Mouse (Mus musculus) erythroblast, adult 5-6 weeks (primary cell): ENCODE data around the gene Esyt3. TPM values are rescaled to one million over a fixed set of nuclear protein-coding genes. Genes with fewer than 3 reads are reported as not detected.

Experiments used
- ATAC-seq: replicated peaks from 2 replicates; pipeline ENCODE4 v1.8.0; 2016; ENCODE audit warnings: moderate number of reproducible peaks, mild to moderate bottlenecking, moderate TSS enrichment, inconsistent platforms; ENCODE audit not compliant: poor library complexity, low FRiP score, severe bottlenecking
- total RNA-seq, 2 experiments: library from RNA; stranded (forward) in 1 of 2; stranded (reverse) in 1 of 2; fragments of 150-400 nt in 1 of 2; fragments of 200-764, 138-1000 nt in 1 of 2; gene quantifications; 2 replicates each; pipeline versions ENCODE4 v1.2.3 to v1.2.4; 2015 to 2017; ENCODE audit warnings: low replicate concordance in 2 of 2

The Esyt3 gene
- total RNA-seq, 2 experiments from 2014 or later, result not detected

- ATAC-seq, result no peak
These were observed 816 bp downstream of the Esyt3 start for GRCm38 (mm10) chr9:99357561-99357920.

GRCm38 (mm10) chr9:99355971-99356370, 2.4 kb downstream of the Esyt3 start:
- ATAC-seq, result no peak

GRCm38 (mm10) chr9:99354796-99355195, 3.6 kb downstream of the Esyt3 start:
- ATAC-seq, result no peak

- ATAC-seq, result no peak
These were observed 5.0 kb downstream of the Esyt3 start for GRCm38 (mm10) chr9:99353390-99353789.

GRCm38 (mm10) chr9:99352964-99353363, 5.4 kb downstream of the Esyt3 start:
- no peak for ATAC-seq

GRCm38 (mm10) chr9:99345351-99345792, 13.0 kb downstream of the Esyt3 start:
- ATAC-seq, result no peak

- ATAC-seq, result no peak
These were observed 16.8 kb downstream of the Esyt3 start for GRCm38 (mm10) chr9:99341600-99341999.

- ATAC-seq, result no peak
These were observed 18.2 kb downstream of the Esyt3 start for GRCm38 (mm10) chr9:99340126-99340525.

GRCm38 (mm10) chr9:99339182-99339581, 19.2 kb downstream of the Esyt3 start:
- no peak for ATAC-seq

GRCm38 (mm10) chr9:99338293-99338692, 20.1 kb downstream of the Esyt3 start:
- ATAC-seq, result no peak

- ATAC-seq, result no peak
These were observed 21.8 kb downstream of the Esyt3 start for GRCm38 (mm10) chr9:99336538-99336937.

GRCm38 (mm10) chr9:99326881-99327280, 31.5 kb downstream of the Esyt3 start:
- no peak for ATAC-seq

GRCm38 (mm10) chr9:99325961-99326360, 32.4 kb downstream of the Esyt3 start:
- ATAC-seq, result no peak

- no peak for ATAC-seq
These were observed 33.0 kb downstream of the Esyt3 start for GRCm38 (mm10) chr9:99325208-99325929.

GRCm38 (mm10) chr9:99320006-99320405, 38.4 kb downstream of the Esyt3 start:
- ATAC-seq, result no peak

GRCm38 (mm10) chr9:99319343-99319951, 38.9 kb downstream of the Esyt3 start:
- no peak for ATAC-seq

GRCm38 (mm10) chr9:99306226-99306625, 52.1 kb downstream of the Esyt3 start:
- ATAC-seq, result no peak

GRCm38 (mm10) chr9:99304296-99304695, 54.1 kb downstream of the Esyt3 start:
- no peak for ATAC-seq
